In the genomic region with DNA sequence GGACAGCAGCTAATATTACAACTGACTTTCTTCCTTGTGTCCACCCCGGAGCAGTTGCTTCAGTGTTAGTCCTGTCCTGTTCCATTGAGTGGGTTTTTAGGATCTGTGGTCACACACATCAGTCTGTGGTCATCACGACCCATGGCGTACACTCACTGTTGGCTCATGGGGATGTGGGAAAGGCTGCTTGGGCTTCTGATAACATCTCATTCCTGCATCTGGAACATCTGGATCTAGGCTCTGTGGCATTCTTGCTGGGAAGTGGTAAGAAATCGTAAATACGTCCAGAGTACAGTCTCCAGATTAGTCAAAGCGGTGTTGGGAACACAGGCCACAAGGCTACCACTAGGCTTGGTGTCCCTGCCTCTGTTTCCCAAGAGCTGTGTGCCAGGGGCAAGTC, we compare ENCODE assay signal across 22 mouse cellular contexts.
DNase-seq lines count a peak whose midpoint lies in the region; ATAC-seq and TF ChIP-seq lines count a peak whose summit lies in the region.
"Had no signal": no experiment of that assay in that cellular context is flagged by ENCODE, and none has a peak within 500 bp of the region (broad histone marks: within the 10 kb centered on the region; RNA-seq: fewer than 3 reads in every experiment).

No protein-coding gene starts in this region.

- no peak overlapping the region for H3K9ac ChIP-seq in midbrain, embryonic 13.5 days (replicated peaks)
- H3K9ac ChIP-seq: embryonic facial prominence, embryonic 12.5 days; forebrain, embryonic 13.5 days; forebrain, embryonic 15.5 days; forebrain, postnatal 0 days had no signal

- H3K36me3 ChIP-seq in myocyte (ENCODE audit: control insufficient read depth, insufficient read depth), result no peaks in the 10 kb centered on the region
- no peaks in the 10 kb centered on the region for H3K36me3 ChIP-seq in midbrain, embryonic 13.5 days
- H3K36me3 ChIP-seq: embryonic facial prominence, embryonic 10.5 days; embryonic facial prominence, embryonic 12.5 days; forebrain, embryonic 10.5 days; forebrain, embryonic 15.5 days; G1E had no signal

- H3K4me3 ChIP-seq in myocyte, result no peak overlapping the region
- H3K4me3 ChIP-seq in midbrain, embryonic 13.5 days (replicated peaks), result no peak overlapping the region
- H3K4me3 ChIP-seq: embryonic facial prominence, embryonic 10.5 days; embryonic facial prominence, embryonic 12.5 days; forebrain, embryonic 10.5 days; forebrain, embryonic 13.5 days; forebrain, embryonic 15.5 days had no signal

- no peak overlapping the region for H3K4me2 ChIP-seq in myocyte (ENCODE audit: low read depth)
- H3K4me2 ChIP-seq in midbrain, embryonic 13.5 days (replicated peaks), result no peak overlapping the region
- H3K4me2 ChIP-seq: embryonic facial prominence, embryonic 12.5 days; forebrain, embryonic 13.5 days; forebrain, embryonic 15.5 days had no signal

- no peak for ATAC-seq in monocyte, adult 5-6 weeks (replicated peaks; ENCODE audit: insufficient number of reproducible peaks, low FRiP score, low TSS enrichment, poor library complexity, severe bottlenecking)
- no peak for ATAC-seq in midbrain, embryonic 13.5 days
- ATAC-seq: CD4-positive, CD25-positive, alpha-beta regulatory T cell, adult 4 months; forebrain, embryonic 13.5 days; forebrain, embryonic 15.5 days; forebrain, postnatal 0 days had no signal

- 95% methylated on average over 6 of the region's 6 CpGs for whole genome bisulfite sequencing in midbrain, embryonic 13.5 days

- H3K27ac ChIP-seq in midbrain, embryonic 13.5 days, result no peak overlapping the region
- H3K27ac ChIP-seq: embryonic facial prominence, embryonic 10.5 days; embryonic facial prominence, embryonic 12.5 days; forebrain, embryonic 10.5 days; forebrain, embryonic 13.5 days; forebrain, embryonic 15.5 days had no signal

- H3K4me1 ChIP-seq in midbrain, embryonic 13.5 days (replicated peaks), result no peaks in the 10 kb centered on the region
- H3K4me1 ChIP-seq: forebrain, embryonic 13.5 days; forebrain, embryonic 15.5 days had no signal

- no peak for TF ChIP-seq POLR2A in myocyte (IDR thresholded peaks at IDR 0.05; ENCODE audit: insufficient read length, low read depth)

- H3K9me3 ChIP-seq in midbrain, embryonic 13.5 days, result no peaks in the 10 kb centered on the region
- H3K9me3 ChIP-seq: embryonic facial prominence, embryonic 10.5 days; embryonic facial prominence, embryonic 12.5 days; forebrain, embryonic 10.5 days; forebrain, embryonic 15.5 days had no signal

- H3K27me3 ChIP-seq in myocyte (ENCODE audit: control insufficient read depth, insufficient read depth, insufficient read length), result no peaks in the 10 kb centered on the region
- H3K27me3 ChIP-seq in midbrain, embryonic 13.5 days, result no peaks in the 10 kb centered on the region
- H3K27me3 ChIP-seq: CH12.LX; embryonic facial prominence, embryonic 12.5 days; forebrain, embryonic 15.5 days had no signal

- H3ac ChIP-seq in myocyte (ENCODE audit: control insufficient read depth, insufficient read length), result no peak overlapping the region

- peak; percentile 31 for DNase-seq in 3T3-L1 (ENCODE audit: low read depth, low spot score)
- peak; percentile 54 for DNase-seq in NIH3T3 (ENCODE audit: low read depth)
- DNase-seq: adrenal gland, adult 8-10 months; adrenal gland, postnatal 14 days; adrenal gland, postnatal 36 days; cerebellum, adult 11-12 months; cerebellum, adult 2 months; cerebellum, adult 9-10 months; cerebellum, postnatal 10 days; cerebellum, postnatal 25 days; forebrain, postnatal 0 days had no signal

- H3K79me2 ChIP-seq in myocyte (ENCODE audit: control insufficient read depth, insufficient read depth), result no peaks in the 10 kb centered on the region

TF ChIP-seq in myocyte, 11 proteins besides CTCF, POLR2A, EP300 and RAD21:
- TF ChIP-seq CEBPB (IDR thresholded peaks at IDR 0.05; ENCODE audit: insufficient read depth, poor library complexity, severe bottlenecking), result 0 out of 2 replicates have a peak, but pooled peaks have one; percentile 5
- no peak for TF ChIP-seq TCF3 (IDR thresholded peaks at IDR 0.05; ENCODE audit: insufficient read length, low read depth)
